Mouse (Mus musculus) liver, embryonic 14.5 days (tissue): ENCODE measurements around the gene Scoc.

Experiments
- CTCF ChIP-seq: IDR thresholded peaks from 2 replicates; pipeline ENCODE4 v1.5.1; 2016; ENCODE audit warnings: antibody characterized with exemption, low read depth, control low read depth
- EP300 ChIP-seq: IDR thresholded peaks from 2 replicates; pipeline ENCODE4 v1.6.1; 2016; ENCODE audit warnings: antibody characterized with exemption, low read depth

DNA sequence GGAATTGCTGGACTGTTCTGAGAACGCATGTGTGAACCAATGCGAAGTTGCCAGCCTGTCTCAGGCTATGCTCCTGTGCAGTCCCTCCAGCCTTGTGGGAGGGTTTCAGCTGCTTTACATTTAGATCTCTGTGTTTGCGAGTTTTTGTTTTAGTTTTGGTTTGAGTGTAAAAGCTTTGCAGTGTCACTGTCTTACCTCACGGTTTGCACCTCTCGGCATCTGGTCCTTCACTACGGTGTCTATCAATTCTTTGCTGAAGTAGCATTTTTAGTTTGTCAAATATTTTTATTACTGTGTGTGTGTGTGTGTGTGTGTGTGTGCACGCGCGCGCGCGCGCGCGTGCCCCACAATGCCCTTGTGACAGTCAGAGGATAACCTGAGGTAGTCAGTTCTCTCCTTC lies 41.3 kb downstream of the Scoc start:
- TF ChIP-seq CTCF: no peak
- no peak for TF ChIP-seq EP300
